26 mouse cellular contexts compared by ENCODE assay signal in genomic region chr13:40821911-40822310, GRCm38 (mm10). TPM values are rescaled to one million over a fixed set of nuclear protein-coding genes. Genes with fewer than 3 reads are reported as not detected.
DNase-seq lines count a peak whose midpoint lies in the region; ATAC-seq and TF ChIP-seq lines count a peak whose summit lies in the region.
"Had no signal": no experiment of that assay in that cellular context is flagged by ENCODE, and none has a peak within 500 bp of the region (broad histone marks: within the 10 kb centered on the region; RNA-seq: fewer than 3 reads in every experiment).

No protein-coding gene starts in this region.

- H3K4me3 ChIP-seq in liver, adult 2 months (ENCODE audit: insufficient read depth, low read depth, low read length), result no peak overlapping the region
- H3K4me3 ChIP-seq in liver, embryonic 11.5 days (ENCODE audit: low read depth, low read length), result no peak overlapping the region
- H3K4me3 ChIP-seq in intestine, postnatal 0 days (ENCODE audit: low read depth, low read length), result no peak overlapping the region
- H3K4me3 ChIP-seq: forebrain, embryonic 10.5 days; forebrain, embryonic 13.5 days; gastrocnemius, adult 2 months; heart, embryonic 13.5 days had no signal

- H3K9ac ChIP-seq in liver, adult 2 months (ENCODE audit: low read depth, low read length), result no peak overlapping the region
- H3K9ac ChIP-seq in liver, embryonic 11.5 days (ENCODE audit: low read depth, low read length), result no peak overlapping the region
- no peak overlapping the region for H3K9ac ChIP-seq in intestine, postnatal 0 days (ENCODE audit: low read depth, low read length)
- H3K9ac ChIP-seq: forebrain, embryonic 13.5 days; heart, embryonic 13.5 days; hindbrain, embryonic 14.5 days had no signal

- no peaks in the 10 kb centered on the region for H3K79me2 ChIP-seq in liver, adult 2 months (ENCODE audit: control insufficient read depth, insufficient read depth, low read length)

- no peaks in the 10 kb centered on the region for H3K27me3 ChIP-seq in liver, adult 2 months (ENCODE audit: control insufficient read depth, insufficient read depth, low read length)
- no peaks in the 10 kb centered on the region for H3K27me3 ChIP-seq in liver, embryonic 11.5 days (replicated peaks; ENCODE audit: control insufficient read depth, insufficient read depth, low read length)
- no peaks in the 10 kb centered on the region for H3K27me3 ChIP-seq in intestine, postnatal 0 days (replicated peaks; ENCODE audit: control insufficient read depth, insufficient read depth, low read length)
- H3K27me3 ChIP-seq: CH12.LX; forebrain, embryonic 13.5 days; heart, embryonic 13.5 days had no signal

- no peak overlapping the region for H3K27ac ChIP-seq in liver, adult 2 months (replicated peaks; ENCODE audit: insufficient read depth, low read depth, low read length)
- no peak overlapping the region for H3K27ac ChIP-seq in liver, embryonic 11.5 days (ENCODE audit: low read depth, low read length)
- H3K27ac ChIP-seq in intestine, postnatal 0 days (ENCODE audit: low read depth, low read length), result no peak overlapping the region
- H3K27ac ChIP-seq: forebrain, embryonic 10.5 days; forebrain, embryonic 13.5 days; gastrocnemius, adult 2 months; heart, embryonic 13.5 days; hindbrain, embryonic 14.5 days; hindbrain, postnatal 0 days had no signal

- 0 out of 2 replicates have a peak, but pooled peaks cover 2% of the 10 kb centered on the region for H3K9me3 ChIP-seq in liver, embryonic 11.5 days (ENCODE audit: control insufficient read depth, low read length)
- H3K9me3 ChIP-seq in intestine, postnatal 0 days (ENCODE audit: control insufficient read depth), result no peaks in the 10 kb centered on the region
- H3K9me3 ChIP-seq: forebrain, embryonic 10.5 days; forebrain, embryonic 13.5 days; G1E; heart, embryonic 13.5 days had no signal

- WGBS in liver, adult 2 months, result 55% methylated on average over 2 of the region's 2 CpGs
- WGBS in liver, embryonic 11.5 days, result 61% methylated on average over 2 of the region's 2 CpGs
- 78% methylated on average over 2 of the region's 2 CpGs for WGBS in intestine, postnatal 0 days

- H3K4me1 ChIP-seq in liver, adult 2 months (ENCODE audit: control insufficient read depth, insufficient read depth, low read length), result peaks cover 7% of the 10 kb centered on the region
- no peaks in the 10 kb centered on the region for H3K4me1 ChIP-seq in liver, embryonic 11.5 days (replicated peaks; ENCODE audit: control insufficient read depth, insufficient read depth, low read length)
- no peaks in the 10 kb centered on the region for H3K4me1 ChIP-seq in intestine, postnatal 0 days (replicated peaks; ENCODE audit: control insufficient read depth, insufficient read depth, low read length)
- H3K4me1 ChIP-seq: forebrain, embryonic 10.5 days; forebrain, embryonic 13.5 days; heart, embryonic 13.5 days had no signal

- H3K36me3 ChIP-seq in liver, adult 2 months (ENCODE audit: control insufficient read depth, insufficient read depth, low read length), result no peaks in the 10 kb centered on the region
- H3K36me3 ChIP-seq in liver, embryonic 11.5 days (ENCODE audit: control insufficient read depth, insufficient read depth, low read length), result no peaks in the 10 kb centered on the region
- H3K36me3 ChIP-seq in intestine, postnatal 0 days (ENCODE audit: control insufficient read depth, insufficient read depth), result no peaks in the 10 kb centered on the region
- H3K36me3 ChIP-seq: forebrain, embryonic 10.5 days; G1E; heart, embryonic 13.5 days had no signal

- no peak for ATAC-seq in liver, embryonic 11.5 days (replicated peaks; ENCODE audit: low FRiP score)
- no peak for ATAC-seq in intestine, postnatal 0 days
- ATAC-seq: forebrain, embryonic 13.5 days; forebrain, embryonic 16.5 days; hindbrain, postnatal 0 days; inflammation-experienced regulatory T-cells, adult 6 months; intestine, embryonic 16.5 days had no signal

- TF ChIP-seq POLR2A in liver, adult 2 months (IDR thresholded peaks at IDR 0.05; ENCODE audit: extremely low read depth, insufficient read depth, low read length), result no peak

- no peak overlapping the region for H3K4me2 ChIP-seq in liver, embryonic 11.5 days
- no peak overlapping the region for H3K4me2 ChIP-seq in intestine, postnatal 0 days (replicated peaks; ENCODE audit: low read depth)
- H3K4me2 ChIP-seq: forebrain, embryonic 13.5 days; heart, embryonic 13.5 days; hindbrain, embryonic 14.5 days had no signal

- DNase-seq in adrenal gland, adult (ENCODE audit: inconsistent age in 2 of 2, low spot score in 1 of 2), result peak; percentile 47 to 91
- DNase-seq in adrenal gland, postnatal 25 days, result no peak
- peak; percentile 78 for DNase-seq in liver, adult 2 months (ENCODE audit: extremely low read depth, low read depth, low spot score)
- no peak for DNase-seq in liver, embryonic 11.5 days (ENCODE audit: low spot score)
- DNase-seq in 3T3-L1 (ENCODE audit: low read depth, low spot score), result peak; percentile 5
- peak; percentile 39 for DNase-seq in adrenal gland, postnatal 10 days
- DNase-seq in frontal cortex, postnatal 25 days (ENCODE audit: low spot score in 2 of 2), result no peak
- DNase-seq: B cell, adult 2 months; cerebellum, adult 18-20 months; cerebellum, adult 9-10 months; cerebellum, postnatal 14 days; gastrocnemius, adult 2 months; gastrocnemius, postnatal 14 days; heart, postnatal 14 days; heart, postnatal 4 days had no signal

- TF ChIP-seq CTCF in liver, adult 2 months (IDR thresholded peaks at IDR 0.05; ENCODE audit: low read depth, low read length), result no peak
- no peak for TF ChIP-seq CTCF in intestine, postnatal 0 days (IDR thresholded peaks at IDR 0.05; ENCODE audit: low read depth)

RNA-seq across cellular contexts. Expression of gene Gcnt2, which starts 37.6 kb away (rescaled TPM):
- 7.2 and 7.3 TPM in 2 replicates for total RNA-seq in adrenal gland, postnatal 25 days (2021)
- total RNA-seq in liver, adult 2 months (2014; rRNA removed), result 14.7 and 18.1 TPM in 2 replicates
- 2.8 and 3.5 TPM in 2 replicates for polyA plus RNA-seq in liver, adult 2 months (2012; rRNA removed)
- 2.1 and 2.2 TPM in 2 replicates for polyA plus RNA-seq in liver, embryonic 11.5 days (2014; fragmentation: Nextera tagmentation; extraction: Ambion mirVana)
- total RNA-seq in adrenal gland, postnatal 10 days (2021), result 10 to 100 TPM; 11.3 to 12.8 TPM
- 20.2 and 20.5 TPM in 2 replicates for polyA plus RNA-seq in intestine, postnatal 0 days (2015; fragmentation: Nextera tagmentation; extraction: Ambion mirVana)
- total RNA-seq: CH12.LX had no signal
- polyA plus RNA-seq: G1E had no signal

Comparison
In these comparisons a context has a peak if more than half of its experiments do, and no peak if none do; other contexts are left out.
1. DNase-seq: peak in adrenal gland, adult (2 of 2), liver, adult 2 months (single experiment), 3T3-L1 (single experiment) and adrenal gland, postnatal 10 days (single experiment); none in adrenal gland, postnatal 25 days (single experiment), liver, embryonic 11.5 days (single experiment) and frontal cortex, postnatal 25 days (0 of 2).